Mouse (Mus musculus): ENCODE measurements around the gene Ezr.

GRCm38 (mm10) chr17:6827740-6828461 lies 45.3 kb upstream of the Ezr start:
- TF ChIP-seq CTCF (IDR thresholded peaks at IDR 0.05; ENCODE audit: low read depth, low read length): no peak
- TF ChIP-seq POLR2A (IDR thresholded peaks at IDR 0.05; ENCODE audit: insufficient read depth, low read length): peak; percentile 93
- peak; percentile 75; the same call in 1 of the 2 replicates for TF ChIP-seq EP300 (IDR thresholded peaks at IDR 0.05; ENCODE audit: insufficient read depth, low read depth, low read length)

All from ES-Bruce4 (cell line).